Mouse (Mus musculus): ENCODE measurements at regions not wholly inside any gene's neighbourhood (a gene's known extent, or its start where the extent isn't known, plus 50 kb on each side); places are given as distances from the start of the nearest gene placed in this dataset.
A peak's percentile ranks its signal among the peaks of the same experiment; 100 is the strongest.
"Not testable (repeated sequence)": the region's sequence is repeated elsewhere in the genome, so short reads cannot be mapped to it uniquely, and the experiment has no call there.

- not testable (repeated sequence) for H3K27me3 ChIP-seq (replicated peaks; ENCODE audit: control insufficient read depth, insufficient read depth, low read length); DNase-seq (ENCODE audit: low spot score); H3K4me2 ChIP-seq; H3K27ac ChIP-seq (ENCODE audit: low read depth, low read length); H3K4me1 ChIP-seq (replicated peaks; ENCODE audit: control insufficient read depth, insufficient read depth, low read length); H3K9ac ChIP-seq (ENCODE audit: low read depth, low read length); ATAC-seq (replicated peaks; ENCODE audit: low FRiP score); H3K9me3 ChIP-seq (ENCODE audit: control insufficient read depth, low read length); H3K4me3 ChIP-seq (ENCODE audit: low read depth, low read length); H3K36me3 ChIP-seq (ENCODE audit: control insufficient read depth, insufficient read depth, low read length)
These were observed 814.3 kb downstream of the Dad1 start for GRCm38 (mm10) chr14:53439643-53440042.

GRCm38 (mm10) chr14:53430130-53430529 lies 823.8 kb downstream of the Dad1 start:
- 46% methylated on average over 2 of the region's 3 CpGs for WGBS

GRCm38 (mm10) chr14:53428447-53428846 lies 825.5 kb downstream of the Dad1 start:
- not testable (repeated sequence) for H3K27me3 ChIP-seq (replicated peaks; ENCODE audit: control insufficient read depth, insufficient read depth, low read length); H3K9me3 ChIP-seq (ENCODE audit: control insufficient read depth, low read length); H3K36me3 ChIP-seq (ENCODE audit: control insufficient read depth, insufficient read depth, low read length); H3K27ac ChIP-seq (ENCODE audit: low read depth, low read length); H3K4me2 ChIP-seq; H3K4me3 ChIP-seq (ENCODE audit: low read depth, low read length); H3K9ac ChIP-seq (ENCODE audit: low read depth, low read length); DNase-seq (ENCODE audit: low spot score); H3K4me1 ChIP-seq (replicated peaks; ENCODE audit: control insufficient read depth, insufficient read depth, low read length); ATAC-seq (replicated peaks; ENCODE audit: low FRiP score)
- 78% methylated on average over 1 of the region's 1 CpGs for WGBS

More at GRCm38 (mm10) chr14:53430130-53430529, 823.8 kb downstream of the Dad1 start:
- not testable (repeated sequence) for H3K4me2 ChIP-seq; H3K9me3 ChIP-seq (ENCODE audit: control insufficient read depth, low read length); H3K9ac ChIP-seq (ENCODE audit: low read depth, low read length); H3K4me1 ChIP-seq (replicated peaks; ENCODE audit: control insufficient read depth, insufficient read depth, low read length); H3K27me3 ChIP-seq (replicated peaks; ENCODE audit: control insufficient read depth, insufficient read depth, low read length); DNase-seq (ENCODE audit: low spot score); H3K36me3 ChIP-seq (ENCODE audit: control insufficient read depth, insufficient read depth, low read length); H3K27ac ChIP-seq (ENCODE audit: low read depth, low read length); ATAC-seq (replicated peaks; ENCODE audit: low FRiP score); H3K4me3 ChIP-seq (ENCODE audit: low read depth, low read length)

- H3K4me3 ChIP-seq (ENCODE audit: low read depth, low read length); DNase-seq (ENCODE audit: low spot score); H3K9ac ChIP-seq (ENCODE audit: low read depth, low read length); ATAC-seq (replicated peaks; ENCODE audit: low FRiP score); H3K9me3 ChIP-seq (ENCODE audit: control insufficient read depth, low read length); H3K27ac ChIP-seq (ENCODE audit: low read depth, low read length); H3K4me2 ChIP-seq; H3K27me3 ChIP-seq (replicated peaks; ENCODE audit: control insufficient read depth, insufficient read depth, low read length); H3K4me1 ChIP-seq (replicated peaks; ENCODE audit: control insufficient read depth, insufficient read depth, low read length); H3K36me3 ChIP-seq (ENCODE audit: control insufficient read depth, insufficient read depth, low read length): not testable (repeated sequence)
- 83% methylated on average over 10 of the region's 10 CpGs for WGBS
These were observed 826.3 kb downstream of the Dad1 start for GRCm38 (mm10) chr14:53427636-53428035.

- DNase-seq (ENCODE audit: low spot score); H3K36me3 ChIP-seq (ENCODE audit: control insufficient read depth, insufficient read depth, low read length); H3K4me1 ChIP-seq (replicated peaks; ENCODE audit: control insufficient read depth, insufficient read depth, low read length); H3K27me3 ChIP-seq (replicated peaks; ENCODE audit: control insufficient read depth, insufficient read depth, low read length); ATAC-seq (replicated peaks; ENCODE audit: low FRiP score); H3K4me3 ChIP-seq (ENCODE audit: low read depth, low read length); H3K27ac ChIP-seq (ENCODE audit: low read depth, low read length); H3K9me3 ChIP-seq (ENCODE audit: control insufficient read depth, low read length); H3K4me2 ChIP-seq; H3K9ac ChIP-seq (ENCODE audit: low read depth, low read length): not testable (repeated sequence)
- whole genome bisulfite sequencing, result 40% methylated on average over 1 of the region's 2 CpGs
These were observed 836.9 kb downstream of the Dad1 start for GRCm38 (mm10) chr14:53416955-53417354.

- not testable (repeated sequence) for H3K4me2 ChIP-seq; H3K9ac ChIP-seq (ENCODE audit: low read depth, low read length); H3K4me3 ChIP-seq (ENCODE audit: low read depth, low read length); DNase-seq (ENCODE audit: low spot score); H3K9me3 ChIP-seq (ENCODE audit: control insufficient read depth, low read length); H3K27ac ChIP-seq (ENCODE audit: low read depth, low read length); H3K36me3 ChIP-seq (ENCODE audit: control insufficient read depth, insufficient read depth, low read length); H3K27me3 ChIP-seq (replicated peaks; ENCODE audit: control insufficient read depth, insufficient read depth, low read length); H3K4me1 ChIP-seq (replicated peaks; ENCODE audit: control insufficient read depth, insufficient read depth, low read length)
- WGBS, result 28% methylated on average over 2 of the region's 5 CpGs
- peak; percentile 62; the same call in 1 of the 2 replicates for ATAC-seq (replicated peaks; ENCODE audit: low FRiP score)
These were observed 846.2 kb downstream of the Dad1 start for GRCm38 (mm10) chr14:53407500-53408227.

GRCm38 (mm10) chr14:53390307-53390706 lies 863.6 kb downstream of the Dad1 start:
- WGBS, result no CpG with 5 or more reads among the region's 1 CpGs
- not testable (repeated sequence) for ATAC-seq (replicated peaks; ENCODE audit: low FRiP score); H3K9me3 ChIP-seq (ENCODE audit: control insufficient read depth, low read length); DNase-seq (ENCODE audit: low spot score); H3K4me3 ChIP-seq (ENCODE audit: low read depth, low read length); H3K36me3 ChIP-seq (ENCODE audit: control insufficient read depth, insufficient read depth, low read length); H3K4me1 ChIP-seq (replicated peaks; ENCODE audit: control insufficient read depth, insufficient read depth, low read length); H3K9ac ChIP-seq (ENCODE audit: low read depth, low read length); H3K27me3 ChIP-seq (replicated peaks; ENCODE audit: control insufficient read depth, insufficient read depth, low read length); H3K4me2 ChIP-seq; H3K27ac ChIP-seq (ENCODE audit: low read depth, low read length)

GRCm38 (mm10) chr14:53374591-53374990 lies 879.0 kb upstream of the Olfr1507 start:
- H3K4me2 ChIP-seq; H3K9ac ChIP-seq (ENCODE audit: low read depth, low read length); H3K27ac ChIP-seq (ENCODE audit: low read depth, low read length); DNase-seq (ENCODE audit: low spot score); H3K36me3 ChIP-seq (ENCODE audit: control insufficient read depth, insufficient read depth, low read length); ATAC-seq (replicated peaks; ENCODE audit: low FRiP score); H3K4me1 ChIP-seq (replicated peaks; ENCODE audit: control insufficient read depth, insufficient read depth, low read length); H3K27me3 ChIP-seq (replicated peaks; ENCODE audit: control insufficient read depth, insufficient read depth, low read length); H3K9me3 ChIP-seq (ENCODE audit: control insufficient read depth, low read length); H3K4me3 ChIP-seq (ENCODE audit: low read depth, low read length): not testable (repeated sequence)
- 54% methylated on average over 5 of the region's 6 CpGs for WGBS

- H3K4me3 ChIP-seq (ENCODE audit: low read depth, low read length); H3K9ac ChIP-seq (ENCODE audit: low read depth, low read length); H3K4me1 ChIP-seq (replicated peaks; ENCODE audit: control insufficient read depth, insufficient read depth, low read length); H3K36me3 ChIP-seq (ENCODE audit: control insufficient read depth, insufficient read depth, low read length); H3K27ac ChIP-seq (ENCODE audit: low read depth, low read length); DNase-seq (ENCODE audit: low spot score); H3K4me2 ChIP-seq; H3K27me3 ChIP-seq (replicated peaks; ENCODE audit: control insufficient read depth, insufficient read depth, low read length); H3K9me3 ChIP-seq (ENCODE audit: control insufficient read depth, low read length): not testable (repeated sequence)
- ATAC-seq (replicated peaks; ENCODE audit: low FRiP score), result peak; percentile 87
- no CpG with 5 or more reads among the region's 2 CpGs for WGBS
These were observed 878.4 kb upstream of the Olfr1507 start for GRCm38 (mm10) chr14:53373777-53374468.
